Comparison of ENCODE assay signal across 10 mouse cellular contexts in genomic region chr14:101882966-101883365, GRCm38 (mm10).
DNase-seq lines count a peak whose midpoint lies in the region; ATAC-seq and TF ChIP-seq lines count a peak whose summit lies in the region.
"Had no signal": no experiment of that assay in that cellular context is flagged by ENCODE, and none has a peak within 500 bp of the region (broad histone marks: within the 10 kb centered on the region; RNA-seq: fewer than 3 reads in every experiment).

No protein-coding gene starts in this region.

- H3K4me3 ChIP-seq in intestine, embryonic 15.5 days (replicated peaks): no peak overlapping the region
- no peak overlapping the region for H3K4me3 ChIP-seq in intestine, postnatal 0 days (ENCODE audit: low read depth, low read length)
- no peak overlapping the region for H3K4me3 ChIP-seq in CH12.LX (replicated peaks in 1 of 3; ENCODE audit: low read depth in 2 of 3, low read length in 2 of 3, poor library complexity in 1 of 3)
- H3K4me3 ChIP-seq: embryonic facial prominence, embryonic 15.5 days; gastrocnemius, adult 2 months had no signal

- in situ Hi-C loops in CH12.LX (cut with MboI; ENCODE audit: low pct_ligation_motif_present, low pct_unique_long_range_greater_than_20kb, low sequenced_read_pairs): no loop called here

- H3K36me3 ChIP-seq in intestine, embryonic 15.5 days: no peaks in the 10 kb centered on the region
- peaks cover 13% of the 10 kb centered on the region; the same call in 1 of the 2 replicates for H3K36me3 ChIP-seq in intestine, postnatal 0 days (ENCODE audit: control insufficient read depth, insufficient read depth)
- peaks cover 0 to 18% of the 10 kb centered on the region in 2 experiments for H3K36me3 ChIP-seq in CH12.LX (replicated peaks in 1 of 2; ENCODE audit: control insufficient read depth in 1 of 2, insufficient read depth in 1 of 2, low read length in 1 of 2)

- H3K9ac ChIP-seq in intestine, embryonic 15.5 days: no peak overlapping the region
- H3K9ac ChIP-seq in intestine, postnatal 0 days (ENCODE audit: low read depth, low read length): no peak overlapping the region
- no peak overlapping the region for H3K9ac ChIP-seq in CH12.LX (ENCODE audit: insufficient read depth, low read depth)
- H3K9ac ChIP-seq: embryonic facial prominence, embryonic 15.5 days had no signal

- H3K27me3 ChIP-seq in intestine, embryonic 15.5 days (replicated peaks): no peaks in the 10 kb centered on the region
- H3K27me3 ChIP-seq in intestine, postnatal 0 days (replicated peaks; ENCODE audit: control insufficient read depth, insufficient read depth, low read length): no peaks in the 10 kb centered on the region
- H3K27me3 ChIP-seq in CH12.LX (replicated peaks): no peaks in the 10 kb centered on the region
- H3K27me3 ChIP-seq: embryonic facial prominence, embryonic 15.5 days had no signal

- 0 out of 2 replicates have a peak, but pooled peaks cover 3% of the 10 kb centered on the region for H3K4me1 ChIP-seq in intestine, embryonic 15.5 days (replicated peaks)
- peaks cover 4% of the 10 kb centered on the region; the same call in 1 of the 2 replicates for H3K4me1 ChIP-seq in intestine, postnatal 0 days (replicated peaks; ENCODE audit: control insufficient read depth, insufficient read depth, low read length)
- H3K4me1 ChIP-seq in CH12.LX (ENCODE audit: control insufficient read depth in 1 of 2, insufficient read depth in 2 of 2): peaks cover 0 to 16% of the 10 kb centered on the region in 2 experiments; a peak in 2 of 4 replicates

- WGBS in intestine, embryonic 15.5 days: 22% methylated on average over 5 of the region's 5 CpGs
- WGBS in intestine, postnatal 0 days: 11% methylated on average over 5 of the region's 5 CpGs

- no peaks in the 10 kb centered on the region for H3K79me2 ChIP-seq in CH12.LX (replicated peaks; ENCODE audit: control insufficient read depth, extremely low read depth, insufficient read depth, poor library complexity, severe bottlenecking)

- TF ChIP-seq RAD21 in CH12.LX (IDR thresholded peaks at IDR 0.05; ENCODE audit: low read depth, low read length): no peak

- TF ChIP-seq EP300 in CH12.LX (IDR thresholded peaks at IDR 0.05; ENCODE audit: low read length): no peak

- ATAC-seq in intestine, embryonic 15.5 days: peak; percentile 63
- no peak for ATAC-seq in intestine, postnatal 0 days
- ATAC-seq in megakaryocyte progenitor cell, adult 5-6 weeks (replicated peaks; ENCODE audit: poor library complexity): peak; percentile 84

- dilution Hi-C loops in CH12.LX (cut with MboI; ENCODE audit: extremely low pct_ligation_motif_present, extremely low pct_unique_long_range_greater_than_20kb, low sequenced_read_pairs): no loop called here

- H3K4me2 ChIP-seq in intestine, embryonic 15.5 days (replicated peaks): no peak overlapping the region
- H3K4me2 ChIP-seq in intestine, postnatal 0 days (replicated peaks; ENCODE audit: low read depth): no peak overlapping the region
- H3K4me2 ChIP-seq in CH12.LX (ENCODE audit: insufficient read depth, low read depth, poor library complexity, severe bottlenecking): no peak overlapping the region
- H3K4me2 ChIP-seq: embryonic facial prominence, embryonic 15.5 days had no signal

- H3K27ac ChIP-seq in intestine, embryonic 15.5 days: no peak overlapping the region
- H3K27ac ChIP-seq in intestine, postnatal 0 days (ENCODE audit: low read depth, low read length): no peak overlapping the region
- H3K27ac ChIP-seq in CH12.LX (ENCODE audit: insufficient read depth, low read depth): no peak overlapping the region
- H3K27ac ChIP-seq: embryonic facial prominence, embryonic 15.5 days; gastrocnemius, adult 2 months had no signal

- DNase-seq in CH12.LX (ENCODE audit: extremely low read depth): peak; percentile 7
- peak; percentile 9 for DNase-seq in induced T-regulatory cell, adult 2 months (ENCODE audit: low read depth)
- DNase-seq in adrenal gland, postnatal 36 days: no peak
- DNase-seq in cerebellum, postnatal 14 days: no peak
- DNase-seq in frontal cortex, postnatal 25 days (ENCODE audit: low spot score in 2 of 2): no peak
- DNase-seq: gastrocnemius, adult 2 months had no signal

- no peaks in the 10 kb centered on the region for H3K9me3 ChIP-seq in intestine, embryonic 15.5 days
- no peaks in the 10 kb centered on the region for H3K9me3 ChIP-seq in intestine, postnatal 0 days (ENCODE audit: control insufficient read depth)
- no peaks in the 10 kb centered on the region for H3K9me3 ChIP-seq in CH12.LX (replicated peaks; ENCODE audit: low read length)
- H3K9me3 ChIP-seq: embryonic facial prominence, embryonic 15.5 days had no signal

- TF ChIP-seq CTCF in intestine, postnatal 0 days (IDR thresholded peaks at IDR 0.05; ENCODE audit: low read depth): no peak
- TF ChIP-seq CTCF in CH12.LX (conservative IDR thresholded peaks at IDR 0.05 in 1 of 2, IDR thresholded peaks at IDR 0.05 in 1 of 2; ENCODE audit: low read depth in 2 of 2, low read length in 2 of 2): no peak

- TF ChIP-seq POLR2A in CH12.LX (IDR thresholded peaks at IDR 0.05; ENCODE audit: low read depth, low read length): no peak

TF ChIP-seq in CH12.LX, 34 proteins besides CTCF, POLR2A, EP300 and RAD21:
- TF ChIP-seq CHD1 (IDR thresholded peaks at IDR 0.05; ENCODE audit: low read depth, low read length) (no peak), ETS1 (conservative IDR thresholded peaks at IDR 0.05; ENCODE audit: low read depth, low read length) (no peak), MXI1 (IDR thresholded peaks at IDR 0.05; ENCODE audit: low read depth, low read length) (no peak), UBTF (IDR thresholded peaks at IDR 0.05; ENCODE audit: low read depth, low read length) (no peak), MAX (IDR thresholded peaks at IDR 0.05; ENCODE audit: low read length) (no peak), NRF1 (IDR thresholded peaks at IDR 0.05; ENCODE audit: low read depth, low read length) (no peak), GABPA (IDR thresholded peaks at IDR 0.05; ENCODE audit: insufficient replicate concordance, low read depth, low read length) (no peak)

Comparison
In these comparisons a context has a peak if more than half of its experiments do, and no peak if none do; other contexts are left out.
1. DNase-seq: peak in CH12.LX (single experiment) and induced T-regulatory cell, adult 2 months (single experiment); none in adrenal gland, postnatal 36 days (0 of 2), cerebellum, postnatal 14 days (0 of 2) and frontal cortex, postnatal 25 days (0 of 2).